Mouse (Mus musculus) heart, postnatal 0 days (tissue): Measurements from ENCODE around the gene Mpl. TPM values are rescaled to one million over a fixed set of nuclear protein-coding genes. Genes with fewer than 3 reads are reported as not detected.

Source experiments
- ATAC-seq: fragments of 200-750 bp; cut with Nextera tagmentation; 2 replicates; pipeline ENCODE4 v1.8.0; 2017; ENCODE audit warnings: low read depth, moderate number of reproducible peaks, moderate library complexity; ENCODE audit not compliant: insufficient read depth
- DNase-seq: peaks from one replicate; pipeline ENCODE4 v3.0.0-alpha.2; 2016; ENCODE audit warnings: low spot score
- H3K27ac ChIP-seq: fragments of 300-500 bp; sonication (generic); 2 replicates; pipeline ENCODE4 v1.5.1; 2014; ENCODE audit warnings: low read depth, mild to moderate bottlenecking
- H3K27me3 ChIP-seq: fragments of 300-500 bp; sonication (generic); 2 replicates; pipeline ENCODE4 v1.6.1; 2014; ENCODE audit warnings: low read length, mixed read lengths; ENCODE audit not compliant: control insufficient read depth, insufficient read depth
- H3K36me3 ChIP-seq: fragments of 300-500 bp; sonication (generic); replicated peaks from 2 replicates; pipeline ENCODE4 v1.6.1; 2014; ENCODE audit warnings: low read length, mixed read lengths; ENCODE audit not compliant: control insufficient read depth, insufficient read depth
- H3K4me1 ChIP-seq: fragments of 300-500 bp; sonication (generic); 2 replicates; pipeline ENCODE4 v1.6.1; 2014; ENCODE audit warnings: antibody characterized with exemption; ENCODE audit not compliant: control insufficient read depth, insufficient read depth
- H3K4me2 ChIP-seq: fragments of 300-500 bp; sonication (generic); 2 replicates; pipeline ENCODE4 v1.6.1; 2014; ENCODE audit warnings: low read depth, mild to moderate bottlenecking, low read length, moderate library complexity
- H3K4me3 ChIP-seq: fragments of 300-500 bp; sonication (generic); 2 replicates; pipeline ENCODE4 v1.5.1; 2014; ENCODE audit warnings: low read depth, low read length
- H3K9ac ChIP-seq: fragments of 300-500 bp; sonication (generic); replicated peaks from 2 replicates; pipeline ENCODE4 v1.6.1; 2014; ENCODE audit warnings: low read depth, low read length, mixed read lengths
- H3K9me3 ChIP-seq: fragments of 300-500 bp; sonication (generic); replicated peaks from 2 replicates; pipeline ENCODE4 v1.6.1; 2016; ENCODE audit warnings: low read length; ENCODE audit not compliant: control insufficient read depth
- CTCF ChIP-seq: IDR thresholded peaks from 2 replicates; pipeline ENCODE4 v1.5.1; 2016; ENCODE audit warnings: antibody characterized with exemption, control low read depth, low read depth
- EP300 ChIP-seq: IDR thresholded peaks from 2 replicates; pipeline ENCODE4 v1.6.1; 2016; ENCODE audit warnings: antibody characterized with exemption, low read depth
- WGBS: fragments of 180-500 bp; shearing (Covaris S2); extraction: QIAGEN DNeasy Blood & Tissue Kit; methylation state at CpG from one replicate; pipeline ENCODE4 v1.1.7; 2014; 5-methylcytosine and 5-hydroxymethylcytosine counted together
- polyA plus RNA-seq: library from polyadenylated mRNA; unstranded; fragments of >200 nt; fragmentation: Nextera tagmentation; extraction: Ambion mirVana; gene quantifications from 2 replicates; pipeline ENCODE4 v1.2.1, GENCODE M21; 2015
- total RNA-seq: library from RNA; depleted of rRNA; stranded (reverse); fragments of >200 nt; gene quantifications from 2 replicates; pipeline ENCODE4 v1.2.3, GENCODE M21; 2014; ENCODE audit warnings: low replicate concordance

Gene Mpl
- total and polyA plus RNA-seq, 2 experiments from 2014 or later, result 0.41 to 1.5 TPM

DNA sequence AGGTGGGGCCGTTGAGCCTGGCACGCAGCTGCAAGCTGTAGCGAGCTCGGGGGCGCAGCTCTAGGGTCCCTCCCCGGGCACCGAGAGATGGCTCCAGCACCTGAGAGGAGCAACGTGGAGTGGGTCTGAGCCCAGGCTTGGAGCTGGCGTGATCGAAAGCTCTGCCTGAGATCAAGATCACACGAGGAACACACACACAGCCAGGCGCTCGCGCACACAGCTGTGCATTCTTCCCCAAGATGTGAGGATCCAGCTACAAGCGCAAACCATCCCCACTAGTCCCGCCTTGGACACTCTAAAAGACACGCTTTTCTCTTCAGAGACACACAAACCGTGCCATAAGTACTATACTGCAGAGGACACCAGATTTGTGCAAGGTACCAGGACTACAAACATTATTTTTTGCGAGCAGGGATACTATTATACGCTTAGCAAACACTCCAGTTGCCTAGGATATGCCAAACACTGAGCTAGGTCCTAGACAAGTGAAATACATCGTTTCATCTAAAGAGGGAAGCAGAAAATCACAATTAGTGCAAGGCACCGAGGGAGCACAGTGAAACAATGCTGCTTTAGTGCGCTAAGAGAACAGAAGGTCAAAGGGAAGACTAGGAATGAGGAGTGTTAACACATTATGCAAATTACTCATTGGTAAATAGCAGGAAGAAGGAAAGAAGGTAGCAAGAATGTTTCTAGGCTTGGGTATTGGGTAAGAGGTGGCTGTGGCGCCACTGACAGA, 10.7 kb downstream of the Mpl start:
- 0 out of 2 replicates have a peak, but pooled peaks have one; percentile 5 for ATAC-seq
- H3K27me3 ChIP-seq, result no peaks in the 10 kb centered on the region
- H3K9me3 ChIP-seq, result no peaks in the 10 kb centered on the region
- WGBS, result 41% methylated on average over 24 of the region's 24 CpGs
- H3K4me2 ChIP-seq, result peak overlapping the region; percentile 64
- DNase-seq, result no peak
- 0 out of 2 replicates have a peak overlapping the region, but pooled peaks have one; percentile 35 for H3K9ac ChIP-seq
- H3K4me3 ChIP-seq, result peak overlapping the region; percentile 42
- peaks cover 12% of the 10 kb centered on the region; the same call in 1 of the 2 replicates for H3K4me1 ChIP-seq
- no peaks in the 10 kb centered on the region for H3K36me3 ChIP-seq
- H3K27ac ChIP-seq, result no peak overlapping the region
- TF ChIP-seq EP300 (no peak), CTCF (no peak)

DNA sequence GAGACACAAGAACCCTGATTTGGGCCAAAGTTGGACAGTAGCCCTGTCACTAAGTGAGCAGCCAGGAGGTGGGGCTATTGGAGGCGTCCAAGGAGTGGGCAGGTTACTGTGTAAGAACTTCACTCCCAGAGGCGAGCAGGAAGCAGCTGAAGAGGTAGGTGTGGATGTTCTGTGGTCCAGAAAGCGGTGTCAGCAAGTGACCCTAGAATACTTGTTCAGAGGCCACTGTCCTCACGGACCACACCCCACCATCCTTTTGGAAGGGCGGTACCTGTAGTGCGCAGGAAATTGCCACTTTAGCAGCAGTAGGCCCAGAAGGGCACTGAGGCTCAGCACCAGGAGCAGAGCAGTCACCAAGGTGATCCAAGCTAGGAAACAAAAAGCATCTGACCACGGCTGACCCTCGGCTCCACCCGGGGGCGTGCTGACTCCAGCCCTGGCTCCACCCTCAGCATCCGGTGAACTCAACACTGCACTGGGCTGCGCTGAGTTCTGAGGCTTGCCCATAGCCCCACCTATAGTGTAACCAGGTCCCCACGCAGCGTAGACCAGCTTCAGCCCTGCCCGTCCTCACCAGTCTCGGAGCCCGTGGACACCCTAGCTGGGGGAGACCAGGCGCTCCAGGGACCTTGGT, 11.4 kb downstream of the Mpl start:
- Histone ChIP-seq H3K4me3 (peak overlapping the region; percentile 42), H3K36me3 (no peaks in the 10 kb centered on the region), H3K4me2 (peak overlapping the region; percentile 64), H3K27me3 (no peaks in the 10 kb centered on the region), H3K4me1 (peaks cover 12% of the 10 kb centered on the region; the same call in 1 of the 2 replicates), H3K9me3 (no peaks in the 10 kb centered on the region), H3K9ac (0 out of 2 replicates have a peak overlapping the region, but pooled peaks have one; percentile 35), H3K27ac (no peak overlapping the region)
- TF ChIP-seq EP300, result no peak
- TF ChIP-seq CTCF, result no peak
- DNase-seq (no peak), ATAC-seq (peak; percentile 70)
- 28% methylated on average over 18 of the region's 18 CpGs for WGBS

DNA sequence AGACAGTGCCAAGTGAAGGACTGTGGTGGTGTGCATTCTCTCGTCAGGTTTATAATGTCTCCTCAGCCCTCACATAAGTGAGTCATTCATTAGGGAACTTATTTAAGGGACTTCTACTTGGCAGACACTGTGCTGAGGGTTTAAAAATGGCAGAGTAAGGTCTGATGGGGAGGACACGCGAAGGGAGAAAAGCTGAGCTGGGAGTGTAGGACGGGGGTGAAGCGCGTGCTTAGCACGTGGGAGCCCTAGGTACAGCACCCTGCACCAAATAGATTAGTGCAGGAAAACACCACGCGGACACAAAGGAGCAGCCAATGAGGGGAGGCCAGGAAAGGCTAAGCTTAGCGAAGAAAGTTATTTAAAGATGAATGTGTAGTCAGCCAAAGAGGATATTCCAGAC, 12.2 kb downstream of the Mpl start:
- no peak overlapping the region for H3K4me2 ChIP-seq
- no peaks in the 10 kb centered on the region for H3K36me3 ChIP-seq
- no peaks in the 10 kb centered on the region for H3K9me3 ChIP-seq
- H3K27ac ChIP-seq, result no peak overlapping the region
- no peaks in the 10 kb centered on the region for H3K27me3 ChIP-seq
- H3K9ac ChIP-seq, result no peak overlapping the region
- no peak for TF ChIP-seq CTCF
- DNase-seq, result no peak
- peaks cover 12% of the 10 kb centered on the region; the same call in 1 of the 2 replicates for H3K4me1 ChIP-seq
- WGBS, result 65% methylated on average over 10 of the region's 10 CpGs
- ATAC-seq, result peak; percentile 24; the same call in 1 of the 2 replicates
- H3K4me3 ChIP-seq, result no peak overlapping the region

DNA sequence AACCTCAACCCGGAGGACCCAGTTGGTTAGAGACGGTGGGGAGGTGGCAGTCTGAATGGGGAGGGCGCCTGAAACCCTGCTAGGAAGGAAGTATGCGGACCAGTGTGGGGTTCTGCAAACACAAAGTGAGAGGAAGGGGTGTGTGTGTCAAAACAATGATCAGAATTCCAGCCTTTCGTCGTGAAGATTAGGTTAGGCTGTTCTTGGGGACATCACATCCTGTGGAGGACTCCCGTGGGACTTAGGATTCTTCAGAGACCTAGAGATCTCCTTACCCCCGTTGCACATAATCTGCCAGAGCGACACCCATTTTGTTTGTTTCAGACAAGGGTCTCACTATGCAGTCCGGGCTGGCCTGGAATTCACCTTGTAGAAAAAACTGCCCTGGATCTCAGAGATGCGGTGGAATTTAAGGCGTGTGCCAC, 19.5 kb downstream of the Mpl start:
- H3K9ac ChIP-seq, result peak overlapping the region; percentile 80
- TF ChIP-seq EP300 (no peak; the same call in 1 of the 2 replicates), CTCF (no peak)
- 7% methylated on average over 12 of the region's 12 CpGs for WGBS
- DNase-seq, result peak; percentile 61
- H3K4me2 ChIP-seq, result peak overlapping the region; percentile 97
- peak; percentile 22 for ATAC-seq
- H3K4me3 ChIP-seq, result peak overlapping the region; percentile 66
- no peaks in the 10 kb centered on the region for H3K27me3 ChIP-seq
- H3K4me1 ChIP-seq, result peaks cover 37% of the 10 kb centered on the region
- no peaks in the 10 kb centered on the region for H3K9me3 ChIP-seq
- peaks cover 18% of the 10 kb centered on the region for H3K36me3 ChIP-seq
- H3K27ac ChIP-seq, result peak overlapping the region; percentile 88

DNA sequence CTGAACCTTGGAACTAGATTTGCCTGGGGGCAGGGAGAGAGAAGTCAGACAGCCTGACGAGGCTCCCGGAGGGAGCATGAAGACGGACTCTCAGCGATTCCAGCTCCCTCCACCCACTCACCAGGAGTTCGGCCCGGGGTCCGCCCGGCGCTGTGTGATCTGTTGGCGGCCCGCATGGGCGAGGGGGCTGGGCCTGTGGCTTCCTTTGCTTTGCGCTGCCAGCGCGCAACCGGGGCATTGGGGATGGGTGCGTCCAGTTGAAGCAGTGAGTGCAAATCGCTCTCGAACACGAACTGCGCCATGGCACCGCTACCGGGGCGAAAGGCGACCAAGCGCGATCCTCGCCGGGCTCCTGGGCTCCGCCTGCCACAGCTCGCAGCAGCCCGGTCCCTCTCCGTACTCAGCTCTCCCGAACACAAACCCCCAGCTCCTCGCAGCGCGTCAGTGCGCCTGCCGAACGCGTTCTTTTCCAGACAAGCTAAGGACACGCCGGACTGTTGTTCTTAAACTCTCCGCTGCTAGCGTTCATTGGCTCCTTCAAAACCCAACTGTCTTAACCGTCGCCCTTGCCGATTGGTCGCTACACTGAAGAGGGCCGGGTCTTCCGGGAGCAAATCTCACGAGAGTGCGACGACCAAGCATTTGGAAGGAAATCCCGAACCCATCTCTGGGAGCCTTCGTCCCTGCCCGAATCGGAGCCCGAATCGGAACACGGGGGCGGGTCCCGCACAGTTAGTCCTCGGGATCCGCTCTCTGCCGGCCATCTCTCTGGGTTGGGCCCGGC, 20.3 kb downstream of the Mpl start, which contains the start of gene Cdc20:
Gene Cdc20 (minus strand): TSS at position 533 of the 784 bp plus-strand sequence.
- H3K27ac ChIP-seq, result peak within 1 kb of the TSS; percentile 88
- peak; percentile 20; the same call in 1 of the 2 replicates for TF ChIP-seq EP300
- no peak for TF ChIP-seq CTCF
- under 1% methylated on average over 67 of the region's 67 CpGs for WGBS
- no peaks in the 10 kb centered on the region for H3K27me3 ChIP-seq
- peak within 1 kb of the TSS; percentile 66 for H3K4me3 ChIP-seq
- peak within 1 kb of the TSS; percentile 80 for H3K9ac ChIP-seq
- peaks cover 37% of the 10 kb centered on the region for H3K4me1 ChIP-seq
- DNase-seq (peak; percentile 98), ATAC-seq (peak; percentile 96)
- peaks cover 27% of the 10 kb centered on the region for H3K36me3 ChIP-seq
- peak within 1 kb of the TSS; percentile 97 for H3K4me2 ChIP-seq
- no peaks in the 10 kb centered on the region for H3K9me3 ChIP-seq
